Mouse (Mus musculus) B cell, adult (primary cell): ENCODE data around the gene Herpud1. TPM values are rescaled to one million over a fixed set of nuclear protein-coding genes. Genes with fewer than 3 reads are reported as not detected.

Experiments
- total RNA-seq: library from RNA; stranded (reverse); gene quantifications from 4 replicates; pipeline ENCODE4 v1.2.4, GENCODE M21; 2023; ENCODE audit not compliant: inconsistent age

Herpud1 gene
- total RNA-seq = 245 to 283 TPM (median 269 TPM) in 4 replicates

GRCm38 (mm10) chr8:94386214-94387026 lies at the start of gene Herpud1:
Gene Herpud1, plus strand, starts transcription at chr8:94386438.

GRCm38 (mm10) chr8:94433981-94434466 lies 47.8 kb downstream of the Herpud1 start, which contains the start of gene Nlrc5:
Gene Nlrc5, plus strand, starts transcription at chr8:94434356.

Other genes starting within 250 kb of the Herpud1 start
- gene Mt4, start 249.2 kb upstream of the Herpud1 start, total RNA-seq = not detected in 4 replicates
- not detected in 4 replicates for gene Mt3, start 233.8 kb upstream of the Herpud1 start, total RNA-seq
- gene Mt2, start 213.8 kb upstream of the Herpud1 start, total RNA-seq = 1.6 to 2.5 TPM (median 1.7 TPM) in 3 of 4 replicates, not detected in the other
- gene Mt1, start 207.4 kb upstream of the Herpud1 start, total RNA-seq = 6.3 to 11.5 TPM (median 8.3 TPM) in 4 replicates
- 30.9 to 35.4 TPM (median 34.1 TPM) in 4 replicates for gene Nup93, start 171.9 kb upstream of the Herpud1 start, total RNA-seq
- gene Slc12a3, start 57.2 kb upstream of the Herpud1 start, total RNA-seq = 1.7 to 2.2 TPM (median 2.1 TPM) in 4 replicates
- gene Nlrc5, start 47.9 kb downstream of the Herpud1 start, total RNA-seq = 88.4 to 123 TPM (median 96.6 TPM) in 4 replicates
- gene Cpne2, start 146.6 kb downstream of the Herpud1 start, total RNA-seq = 0.33 to 0.63 TPM (median 0.45 TPM) in 3 of 4 replicates, not detected in the other
- 25.3 to 28.4 TPM (median 26.7 TPM) in 4 replicates for gene Rspry1, start 215.5 kb downstream of the Herpud1 start, total RNA-seq
- 31.8 to 42.0 TPM (median 37.3 TPM) in 4 replicates for gene Fam192a, start 215.6 kb downstream of the Herpud1 start, total RNA-seq